Mouse (Mus musculus) embryo, embryonic 9.5 days (tissue): ENCODE measurements at regions not wholly inside any gene's neighbourhood (a gene's known extent, or its start where the extent isn't known, plus 50 kb on each side); places are given as distances from the start of the nearest gene placed in this dataset.
A peak's percentile ranks its signal among the peaks of the same experiment; 100 is the strongest.

ENCODE experiments used
- DNase-seq: peaks from one replicate; pipeline ENCODE4 v3.0.0-alpha.2; 2017; ENCODE audit errors: extremely low spot score

DNA sequence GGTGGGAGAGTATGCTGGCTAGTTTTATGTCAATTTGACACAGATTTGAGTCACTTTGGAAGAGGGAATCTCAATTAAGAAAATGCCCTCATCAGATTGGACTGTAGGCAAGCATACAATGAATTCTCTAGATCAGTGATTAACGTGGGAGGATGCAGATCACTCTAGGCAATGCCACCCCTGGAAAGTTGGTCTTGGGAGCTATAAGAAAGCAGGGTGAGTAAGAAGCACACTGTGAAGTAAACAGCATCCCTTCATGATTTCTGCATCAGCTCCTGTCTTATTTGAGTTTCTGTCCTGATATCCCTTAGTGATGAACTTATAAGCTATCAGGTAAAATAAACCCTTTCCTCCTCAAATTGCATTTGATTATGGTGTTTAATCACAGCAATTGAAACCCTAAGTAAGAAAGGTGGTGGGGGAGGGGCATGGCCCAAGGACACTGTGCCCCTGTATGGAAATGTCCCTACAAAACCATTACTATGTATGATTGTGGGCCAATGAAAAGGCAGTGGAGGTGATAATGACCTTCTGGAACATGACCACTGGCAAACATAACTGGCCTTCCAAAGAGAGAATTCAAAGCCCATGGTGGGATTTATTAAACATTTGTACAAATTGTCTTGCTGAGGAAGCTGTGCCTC, 640.3 kb upstream of the Vstm2b start:
- no peak for DNase-seq

DNA sequence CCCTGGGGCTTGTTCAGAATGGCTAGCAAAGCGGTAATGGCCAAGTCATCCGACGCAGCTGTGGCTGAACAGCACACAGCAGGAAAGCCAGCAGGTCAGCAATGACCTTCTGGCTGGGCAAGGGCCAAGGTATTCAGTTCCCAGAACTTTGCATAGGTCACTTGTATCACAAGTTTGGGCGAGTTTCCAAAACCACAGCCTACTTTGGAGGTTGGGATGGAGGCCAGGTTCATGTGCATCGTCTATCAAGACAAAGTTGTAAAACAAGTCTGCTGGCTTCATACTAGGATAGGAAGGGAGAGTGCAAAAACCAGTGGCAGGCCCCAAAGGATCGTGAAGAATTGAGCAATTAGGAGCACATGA, 639.8 kb upstream of the Vstm2b start:
- DNase-seq: no peak

GRCm38 (mm10) chr7:40273459-40274072, 624.6 kb upstream of the Vstm2b start:
- DNase-seq: peak; percentile 54

- DNase-seq: no peak
Measured at GRCm38 (mm10) chr7:40275078-40275477, 623.0 kb upstream of the Vstm2b start.

GRCm38 (mm10) chr7:40275658-40276057, 622.5 kb upstream of the Vstm2b start:
- peak; percentile 11 for DNase-seq

DNA sequence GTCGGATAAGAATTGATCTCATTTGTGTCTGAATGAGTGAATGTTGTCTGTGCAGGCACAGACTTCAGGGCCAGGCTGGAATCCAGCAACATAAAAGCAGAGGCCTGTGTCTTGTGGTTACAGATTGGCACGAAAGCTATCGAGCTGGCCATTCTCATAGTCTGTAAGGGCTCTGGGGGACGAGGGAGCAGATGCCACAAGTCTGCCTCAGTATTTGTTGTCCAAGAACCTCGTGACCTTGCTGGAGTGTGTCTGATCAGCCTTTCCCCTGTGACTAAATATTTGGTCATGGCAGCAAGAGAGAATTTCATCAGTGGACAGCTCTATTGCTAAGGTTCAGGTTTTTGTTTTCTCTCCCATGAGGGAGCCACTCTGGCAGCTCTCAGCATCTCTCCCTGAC, 622.0 kb upstream of the Vstm2b start:
- peak; percentile 9 for DNase-seq

- no peak for DNase-seq
Measured at GRCm38 (mm10) chr7:40290166-40290565, 608.0 kb upstream of the Vstm2b start.

GRCm38 (mm10) chr7:40310558-40310957, 587.6 kb upstream of the Vstm2b start:
- DNase-seq: peak; percentile 20

DNA sequence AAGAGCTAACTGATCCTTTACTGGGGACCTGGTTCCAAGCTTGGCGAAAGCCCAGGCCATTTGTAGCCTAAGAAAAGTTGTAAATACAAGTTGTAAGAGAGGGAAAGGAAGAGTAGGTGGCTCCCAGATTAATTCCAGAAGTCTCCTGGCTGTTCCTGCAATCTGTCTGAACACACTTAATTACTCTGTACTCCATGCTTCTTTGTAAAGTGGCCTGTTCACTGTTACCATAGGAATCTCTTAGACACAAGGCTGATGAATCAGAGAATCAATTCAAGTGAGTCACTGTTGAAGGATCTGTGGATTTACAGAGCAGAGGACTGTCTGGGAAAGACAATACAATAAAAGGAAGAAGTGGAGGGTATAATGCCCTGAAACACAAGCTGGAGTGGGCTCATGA, 577.0 kb upstream of the Vstm2b start:
- no peak for DNase-seq

DNA sequence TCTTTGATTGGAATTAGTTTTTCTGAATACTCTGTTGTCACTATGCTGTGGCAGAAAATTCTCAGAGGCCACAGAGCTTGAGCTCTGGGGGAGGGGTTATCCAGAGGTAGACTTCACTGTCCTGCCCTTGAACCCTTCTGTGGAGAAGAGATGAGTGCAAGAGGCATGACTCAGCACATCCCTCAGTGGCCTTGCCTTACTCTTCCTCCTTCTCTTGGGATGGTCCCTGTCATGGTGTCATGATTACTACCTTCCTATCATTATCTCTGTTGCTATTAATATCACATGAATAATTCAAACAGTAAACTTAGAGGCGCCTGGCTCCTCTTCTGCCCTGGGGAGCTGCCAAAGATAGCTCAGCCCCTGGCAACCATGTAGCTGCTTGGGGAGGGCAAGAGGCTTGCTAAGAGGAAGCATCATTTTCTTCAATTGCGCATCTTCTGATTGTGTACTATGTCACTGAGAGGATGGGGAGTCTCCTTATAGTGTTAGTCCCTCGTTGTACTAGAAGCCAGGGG, 572.9 kb upstream of the Vstm2b start:
- no peak for DNase-seq

GRCm38 (mm10) chr7:40332455-40332854, 565.7 kb upstream of the Vstm2b start:
- no peak for DNase-seq

- no peak for DNase-seq
Measured at GRCm38 (mm10) chr7:40352306-40352705, 545.8 kb upstream of the Vstm2b start.

GRCm38 (mm10) chr7:40362719-40363118, 535.4 kb upstream of the Vstm2b start:
- DNase-seq: peak; percentile 20

- no peak for DNase-seq
Measured at GRCm38 (mm10) chr7:40372713-40373112, 525.4 kb upstream of the Vstm2b start.

DNA sequence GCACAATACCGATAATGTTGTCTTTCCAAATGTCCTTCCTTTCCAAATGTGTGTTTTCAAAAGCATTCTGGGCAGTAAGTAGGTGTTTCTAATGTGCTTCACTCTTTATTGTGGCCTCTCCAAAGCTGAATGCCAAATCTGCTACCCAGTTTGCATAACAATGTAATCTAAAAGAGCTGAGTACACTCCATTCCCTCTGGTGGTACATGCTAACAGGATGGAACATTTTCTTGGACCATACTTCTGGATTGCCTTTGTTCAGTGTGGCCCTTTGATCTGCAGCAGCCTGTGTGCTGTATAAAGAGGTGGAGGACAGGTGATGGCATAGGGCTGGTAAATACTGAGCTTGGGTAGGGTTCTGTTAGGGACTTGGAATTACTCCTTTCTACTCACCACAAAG, 520.3 kb upstream of the Vstm2b start:
- no peak for DNase-seq

DNA sequence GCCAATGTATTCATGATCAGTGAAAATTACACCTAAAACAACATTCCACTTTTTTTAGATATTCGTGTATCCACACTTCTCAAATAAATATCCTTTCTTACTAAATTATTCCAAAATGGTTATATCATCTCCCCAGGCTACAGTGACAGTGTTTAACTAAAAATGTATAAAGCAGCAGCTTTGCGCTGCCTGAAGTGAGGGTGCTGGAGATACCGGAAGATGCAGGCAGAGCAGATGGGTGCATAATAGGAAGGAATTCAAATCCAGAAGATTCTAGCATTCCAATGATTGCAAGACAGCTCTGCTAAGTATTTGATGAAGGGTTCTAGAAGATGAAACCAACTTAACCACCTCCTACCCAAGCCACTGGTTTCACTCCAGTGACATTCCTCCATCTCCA, 516.9 kb upstream of the Vstm2b start:
- DNase-seq: no peak

DNA sequence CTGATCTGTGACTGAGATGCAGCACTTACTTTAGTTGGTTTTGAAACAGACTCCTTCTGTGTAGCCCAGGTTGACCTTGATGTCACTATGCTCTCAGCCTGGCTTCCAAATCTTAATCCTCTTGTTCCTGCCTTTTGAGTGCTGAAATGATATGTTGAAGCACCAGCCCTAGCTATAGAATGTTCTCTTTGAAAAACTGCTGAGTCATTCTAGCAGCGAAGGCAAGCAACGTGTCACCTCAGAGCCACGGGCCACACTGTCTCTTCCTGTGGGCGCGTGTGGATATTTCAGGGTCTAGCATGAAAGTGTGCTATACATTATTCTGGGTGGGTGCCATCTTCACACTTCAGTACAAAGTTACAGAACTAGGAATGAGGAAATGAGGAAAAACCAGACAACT, 510.0 kb upstream of the Vstm2b start:
- no peak for DNase-seq

- DNase-seq: peak; percentile 39
Measured at GRCm38 (mm10) chr7:40389795-40390194, 508.3 kb upstream of the Vstm2b start.

DNA sequence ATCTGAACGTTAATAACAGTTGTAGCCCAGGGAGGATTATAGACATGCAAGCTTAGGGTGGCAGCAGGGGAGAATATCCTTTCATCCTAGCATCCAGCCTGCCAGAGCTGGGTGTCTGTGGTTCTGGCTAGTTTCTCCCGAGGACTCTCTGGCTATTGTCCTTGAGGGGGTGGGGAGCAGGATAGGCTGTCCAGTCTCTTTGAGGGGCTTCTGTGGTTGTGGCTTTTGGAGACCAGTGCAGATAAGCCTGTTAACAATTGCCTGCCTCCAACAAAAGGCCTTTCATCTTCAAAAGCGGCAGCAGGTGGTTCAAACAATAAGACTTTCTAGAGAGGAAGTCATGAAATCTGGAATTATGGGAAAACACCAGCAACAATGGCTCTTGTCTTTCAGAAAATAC, 507.2 kb upstream of the Vstm2b start:
- DNase-seq: peak; percentile 20

- DNase-seq: no peak
Measured at GRCm38 (mm10) chr7:40391626-40392025, 506.5 kb upstream of the Vstm2b start.

DNA sequence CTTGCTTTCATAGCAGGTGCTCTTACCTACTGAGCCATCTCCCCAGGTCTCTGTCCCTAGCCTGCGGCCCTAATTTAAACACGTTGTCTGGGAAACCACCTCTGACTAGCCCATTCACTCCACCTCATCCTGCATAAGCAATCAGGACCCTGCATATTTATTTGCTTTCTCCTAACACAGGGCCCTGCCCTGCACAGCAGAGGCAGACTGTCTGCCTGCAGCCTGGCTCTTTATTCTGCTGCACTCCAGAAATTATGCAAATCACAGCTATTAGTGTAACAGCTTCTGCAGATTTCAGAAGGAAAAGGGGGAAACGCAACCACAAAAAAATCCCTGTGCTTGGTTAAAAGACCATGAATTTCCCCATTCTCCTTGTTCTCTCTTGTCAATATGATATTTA, 505.9 kb upstream of the Vstm2b start:
- DNase-seq: no peak

DNA sequence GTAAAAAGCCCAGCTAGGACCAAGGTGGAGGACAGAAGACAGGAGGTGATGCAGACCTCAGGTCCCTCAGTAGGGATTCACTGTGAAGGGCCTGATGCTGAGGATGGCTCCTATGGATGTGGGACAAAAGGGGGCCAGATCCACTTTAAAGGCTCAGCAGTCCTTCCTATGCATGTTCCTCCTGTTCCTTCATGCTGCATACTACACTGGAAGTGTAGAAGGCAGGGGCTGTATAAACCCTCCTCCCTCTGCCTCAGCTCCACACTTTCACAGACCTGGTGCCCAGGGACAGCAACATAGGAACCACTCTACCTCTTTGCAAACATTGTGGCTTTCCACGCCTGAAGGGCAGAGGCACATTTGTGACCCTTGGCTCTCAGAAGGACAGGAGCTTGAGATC, 505.4 kb upstream of the Vstm2b start:
- DNase-seq: no peak

GRCm38 (mm10) chr7:40398266-40398665, 499.9 kb upstream of the Vstm2b start:
- no peak for DNase-seq

DNA sequence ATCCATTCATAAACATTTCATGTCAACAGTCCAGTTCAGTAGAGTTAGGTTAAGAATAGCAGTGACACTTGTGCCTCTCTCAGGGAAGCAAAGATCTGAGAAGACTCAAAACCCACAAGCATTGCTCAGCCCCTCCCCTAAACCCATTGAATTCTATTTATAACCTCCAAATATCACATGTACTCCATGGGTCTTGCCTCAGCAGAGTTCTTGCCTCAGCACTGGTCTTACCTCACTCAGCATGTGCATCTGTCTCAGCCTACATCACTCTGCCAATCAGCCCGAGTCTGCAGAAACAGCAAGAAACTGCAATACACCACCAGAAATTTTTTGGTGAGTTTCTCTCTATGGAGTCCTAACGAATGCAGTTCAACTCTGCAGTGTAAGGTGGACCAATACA, 478.8 kb upstream of the Vstm2b start:
- no peak for DNase-seq
